23 mouse cellular contexts compared by ENCODE assay signal in genomic region chr8:127799849-127800471, GRCm38 (mm10).
"Had no signal": no experiment of that assay in that cellular context is flagged by ENCODE, and none has a peak within 500 bp of the region (broad histone marks: within the 10 kb centered on the region; RNA-seq: fewer than 3 reads in every experiment).

No protein-coding gene starts in this region.

- ATAC-seq: hindbrain, embryonic 16.5 days; inflammation-experienced regulatory T-cells, adult 6 months; intestine, embryonic 15.5 days; intestine, postnatal 0 days had no signal

- H3K9me3 ChIP-seq: heart, embryonic 13.5 days; heart, embryonic 15.5 days; hindbrain, embryonic 10.5 days; hindbrain, embryonic 12.5 days; intestine, embryonic 15.5 days; limb, embryonic 13.5 days; limb, embryonic 15.5 days had no signal

- H3K36me3 ChIP-seq: heart, embryonic 13.5 days; heart, embryonic 15.5 days; hindbrain, embryonic 10.5 days; hindbrain, embryonic 12.5 days; intestine, embryonic 15.5 days; limb, embryonic 13.5 days; limb, embryonic 15.5 days had no signal

- H3K4me1 ChIP-seq: intestine, embryonic 15.5 days had no signal

- DNase-seq: gastrocnemius, adult 2 months; gastrocnemius, postnatal 10 days; gastrocnemius, postnatal 25 days; heart, adult 2 months; heart, postnatal 14 days; heart, postnatal 4 days; kidney, adult 18-20 months; kidney, adult 8-10 months; kidney, postnatal 10 days; kidney, postnatal 36 days; layer of hippocampus, adult 9-11 months; layer of hippocampus, postnatal 36 days; left cerebral cortex, postnatal 4 days had no signal

- H3K27me3 ChIP-seq: heart, embryonic 13.5 days; heart, embryonic 15.5 days; hindbrain, embryonic 12.5 days; intestine, embryonic 15.5 days; limb, embryonic 13.5 days; limb, embryonic 15.5 days had no signal

- H3K4me3 ChIP-seq: gastrocnemius, adult 2 months; heart, adult 2 months; heart, embryonic 13.5 days; heart, embryonic 15.5 days; hindbrain, embryonic 10.5 days; hindbrain, embryonic 12.5 days; intestine, embryonic 15.5 days; limb, embryonic 13.5 days; limb, embryonic 15.5 days had no signal
